Mouse (Mus musculus): ENCODE measurements at regions not wholly inside any gene's neighbourhood (a gene's known extent, or its start where the extent isn't known, plus 50 kb on each side); places are given as distances from the start of the nearest gene placed in this dataset.

DNA sequence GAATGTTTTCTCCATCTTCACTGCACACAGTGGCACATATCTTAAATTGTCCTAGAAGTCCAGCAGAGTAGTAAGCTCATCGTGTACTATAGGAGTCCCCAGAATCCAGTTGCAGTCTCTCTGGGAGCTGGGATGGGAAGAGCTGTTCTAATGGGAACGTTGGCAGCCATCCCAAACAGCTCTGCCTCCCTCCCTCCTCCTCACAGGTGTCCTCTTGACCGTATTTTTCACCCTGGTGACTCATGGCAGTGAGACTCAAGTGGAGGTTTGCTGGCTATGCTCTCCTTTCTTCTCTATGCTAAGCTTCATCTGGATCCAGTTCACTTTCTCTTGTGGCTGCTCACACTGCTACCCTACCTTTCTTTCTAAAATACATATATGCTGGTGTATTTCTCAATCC, 109.2 kb upstream of the Sash1 start:
- no peak for DNase-seq (ENCODE audit: low spot score)

DNA sequence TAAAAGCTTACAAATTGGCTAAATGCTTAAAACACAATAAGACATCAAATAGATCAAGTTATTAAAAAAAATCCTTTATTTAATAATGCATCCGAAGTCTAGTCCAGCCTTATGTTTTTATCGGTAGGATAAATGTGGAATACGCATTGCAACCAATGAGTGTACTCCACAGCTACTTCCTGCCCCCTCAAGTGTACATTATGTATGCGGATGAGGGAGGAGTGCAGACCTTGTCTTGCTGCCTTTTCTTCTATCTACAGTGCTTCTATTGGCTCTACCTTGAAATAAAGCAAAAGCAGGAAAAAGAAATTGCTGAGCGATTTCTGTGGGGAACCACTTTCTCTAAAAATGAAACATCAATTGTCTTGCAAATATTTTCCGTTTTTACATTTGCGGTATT, 100.5 kb upstream of the Sash1 start:
- no peak for DNase-seq (ENCODE audit: low spot score)

DNA sequence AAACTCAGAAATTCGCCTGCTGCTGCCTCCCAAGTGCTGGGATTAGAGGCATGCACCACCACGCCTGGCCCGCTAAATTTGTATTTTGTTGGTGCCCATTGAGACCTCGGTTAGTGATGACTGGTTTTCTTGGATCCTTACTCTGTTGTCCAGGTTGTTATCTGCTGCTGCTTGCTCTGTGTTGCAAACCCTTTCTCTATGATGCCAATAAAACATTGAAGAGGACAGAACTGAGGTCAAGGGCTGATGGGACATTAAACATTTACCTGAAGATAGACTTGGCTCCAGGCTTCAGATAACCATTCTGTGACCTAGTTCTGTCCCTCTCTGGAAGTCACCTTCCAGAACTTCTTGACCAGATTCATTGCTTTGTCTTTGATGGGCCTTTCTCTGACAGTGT, 97.5 kb upstream of the Sash1 start:
- DNase-seq (ENCODE audit: low spot score), result no peak

DNA sequence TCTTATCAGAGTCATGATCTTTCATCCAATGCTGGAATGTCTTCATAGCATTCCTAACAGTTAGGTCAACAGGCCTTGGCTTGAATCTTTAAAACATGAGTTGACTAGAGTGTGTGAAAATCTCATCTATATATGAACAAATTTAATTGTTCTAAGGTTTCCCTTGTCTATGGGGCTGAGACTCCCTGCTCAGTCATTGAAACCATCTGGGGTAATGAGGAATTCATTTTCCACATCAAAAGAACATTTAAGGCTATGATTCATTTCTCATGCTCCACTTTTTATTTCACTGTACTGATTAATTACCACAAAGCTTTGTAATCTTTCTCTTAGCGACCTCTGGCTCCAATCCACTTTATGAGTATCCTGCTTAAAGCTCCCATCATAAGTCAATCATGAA, 94.7 kb upstream of the Sash1 start:
- no peak for DNase-seq (ENCODE audit: low spot score)

DNA sequence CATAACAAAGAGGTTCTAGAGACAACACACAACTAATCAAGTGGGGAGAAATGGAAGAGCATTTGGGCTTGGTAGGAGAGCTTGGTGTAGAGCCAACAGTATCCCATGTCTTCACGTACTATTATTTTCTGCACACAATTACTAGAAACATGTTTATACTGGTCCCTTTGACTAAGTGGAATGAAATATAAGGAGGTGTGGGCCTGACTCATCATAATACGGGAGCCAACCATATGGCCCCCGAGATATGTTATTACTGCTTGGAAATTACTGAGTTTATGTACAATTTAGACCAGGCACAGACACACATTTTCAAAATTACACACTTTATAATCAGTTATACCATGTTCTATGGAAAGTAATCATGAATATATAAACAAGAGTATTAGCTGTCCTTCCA, 92.7 kb upstream of the Sash1 start:
- DNase-seq (ENCODE audit: low spot score), result no peak

DNA sequence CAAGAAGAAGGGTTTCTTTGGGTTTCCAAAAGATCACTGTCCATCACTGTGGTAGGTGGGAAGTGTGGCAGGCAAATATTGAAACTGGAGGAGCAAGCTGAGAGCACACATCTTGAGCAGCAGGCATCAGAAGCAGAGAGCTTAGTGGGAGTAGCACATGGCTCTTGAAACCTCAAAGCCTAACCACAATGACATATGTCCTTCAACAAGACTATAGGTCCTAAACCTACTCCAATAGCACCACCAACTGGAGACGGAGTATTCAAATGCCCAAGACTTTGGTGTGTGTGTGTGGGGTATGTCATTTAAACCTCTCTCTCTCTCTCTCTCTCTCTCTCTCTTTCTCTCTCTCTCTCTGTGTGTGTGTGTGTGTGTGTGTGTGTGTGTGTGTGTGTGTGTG, 88.1 kb upstream of the Sash1 start:
- no peak for DNase-seq (ENCODE audit: low spot score)

DNA sequence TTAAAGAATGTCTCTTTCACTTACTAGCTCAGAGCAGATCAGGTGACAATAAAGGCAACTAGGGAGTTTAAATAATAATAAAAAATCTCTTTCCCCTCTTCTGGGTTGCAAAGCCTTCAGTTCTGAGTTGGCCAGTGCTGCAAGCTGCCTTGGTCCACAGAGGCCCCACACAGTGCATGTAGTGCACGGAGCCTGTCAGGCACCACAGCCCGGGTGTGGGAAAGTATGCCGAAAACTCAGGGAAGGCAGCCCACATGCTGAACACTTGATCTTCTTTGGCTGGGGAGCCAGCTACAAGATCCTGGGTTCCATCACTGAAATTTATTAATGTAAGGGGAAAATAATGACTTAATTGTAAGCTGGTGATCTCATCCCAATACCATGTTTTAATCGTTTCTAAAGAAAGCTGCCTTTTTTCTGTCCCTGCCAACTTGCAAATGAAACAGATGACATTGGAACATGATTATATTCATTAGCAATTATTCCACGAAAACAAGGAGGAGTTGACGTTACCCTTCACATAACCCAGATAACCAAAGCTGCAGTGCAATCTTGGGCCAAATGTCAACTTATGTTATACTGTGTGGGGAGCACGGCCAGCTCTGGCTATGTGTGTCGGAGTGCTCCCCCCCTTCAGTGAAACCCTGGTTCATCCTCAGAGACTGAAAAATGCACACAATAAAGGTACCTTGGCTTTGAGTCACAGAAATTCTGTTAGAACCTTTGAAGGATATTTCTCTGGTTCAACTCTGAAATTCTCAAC, 87.1 kb upstream of the Sash1 start:
- no peak for DNase-seq (ENCODE audit: low spot score)

DNA sequence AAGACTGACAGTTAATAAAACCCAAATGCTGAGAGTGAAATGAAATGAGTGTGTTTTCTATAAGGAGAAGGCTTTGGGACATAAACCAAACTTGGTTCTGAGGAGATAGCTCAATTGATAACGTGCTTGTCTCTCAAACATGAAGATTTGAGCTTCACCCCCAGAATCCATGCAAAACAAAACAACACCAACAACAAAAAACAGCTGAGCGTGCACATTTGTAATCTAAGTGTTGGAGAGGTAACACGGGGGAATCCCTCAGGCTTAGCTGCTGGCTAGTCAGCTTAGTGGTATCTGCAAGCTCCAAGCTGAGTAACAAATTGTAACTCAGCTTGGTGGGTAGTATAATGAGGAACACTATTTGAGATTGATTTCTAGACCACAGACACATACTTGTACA, 84.9 kb upstream of the Sash1 start:
- no peak for DNase-seq (ENCODE audit: low spot score)

DNA sequence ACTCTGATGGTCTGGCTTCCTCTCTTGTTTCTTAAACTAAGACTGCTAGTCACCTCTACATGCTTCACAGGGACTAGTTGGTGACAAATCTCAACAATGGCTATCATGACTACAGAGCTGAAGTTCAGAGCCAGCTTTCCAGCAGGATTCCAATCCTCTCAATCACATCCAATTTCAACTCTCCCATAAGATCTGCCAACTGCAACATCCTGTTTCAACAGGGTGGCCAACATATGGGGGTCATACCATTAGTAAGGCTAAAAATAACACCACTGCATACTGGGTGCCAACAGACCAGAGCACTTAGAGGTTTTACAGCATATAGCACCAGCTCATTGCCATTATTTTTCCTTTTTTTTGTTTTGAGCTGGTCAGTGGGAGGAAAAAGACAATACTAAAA, 83.7 kb upstream of the Sash1 start:
- no peak for DNase-seq (ENCODE audit: low spot score)

DNA sequence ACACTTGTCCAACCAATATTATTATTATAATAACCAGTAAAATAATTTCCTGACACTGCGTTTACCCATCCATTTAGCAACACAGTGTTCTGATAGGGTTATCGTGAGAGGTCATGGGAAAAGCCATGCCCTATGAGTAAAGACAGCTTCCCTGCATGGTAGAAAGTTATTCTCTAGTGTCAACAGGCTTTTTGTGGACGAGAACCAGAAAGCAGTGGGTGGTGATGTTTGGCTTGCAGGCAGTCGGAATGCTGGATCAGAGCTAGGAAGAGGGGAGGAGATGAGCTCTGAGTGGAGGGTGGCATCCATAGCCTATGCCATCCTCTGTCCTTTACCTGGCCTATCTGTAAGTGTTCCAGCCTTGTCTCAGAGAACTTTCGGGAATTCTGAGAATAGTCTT, 83.1 kb upstream of the Sash1 start:
- DNase-seq (ENCODE audit: low spot score), result no peak

DNA sequence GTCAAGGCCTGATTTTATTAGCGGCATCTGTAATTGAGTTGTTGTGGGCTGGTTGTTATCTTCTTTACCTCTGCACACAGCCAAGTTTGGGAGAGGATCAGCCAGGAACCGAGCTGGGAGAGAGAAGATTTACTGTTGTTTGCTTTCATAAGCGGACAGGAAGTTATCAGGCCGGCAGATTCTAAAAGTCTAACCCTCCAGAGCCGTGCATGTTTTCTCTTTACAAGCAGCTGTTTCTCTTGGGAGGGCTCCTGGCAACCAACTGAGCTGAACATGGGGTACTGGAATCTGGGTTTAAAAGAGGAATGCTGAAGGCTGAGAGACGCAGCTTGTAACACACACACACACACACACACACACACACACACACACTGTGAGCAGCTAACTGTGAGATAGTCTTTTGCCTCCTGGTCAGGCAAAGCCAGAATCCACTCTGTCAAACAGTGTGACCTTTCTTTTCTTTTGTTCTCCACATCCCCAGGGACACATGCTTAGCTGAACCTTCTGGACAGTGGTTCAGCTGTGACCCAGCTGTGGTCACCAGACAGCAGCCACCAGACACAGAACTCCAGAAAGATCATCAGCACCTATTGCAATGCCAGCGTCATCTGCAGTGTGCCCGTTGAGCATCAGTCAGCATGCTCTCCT, 82.5 kb upstream of the Sash1 start:
- DNase-seq (ENCODE audit: low spot score), result peak; percentile 31

DNA sequence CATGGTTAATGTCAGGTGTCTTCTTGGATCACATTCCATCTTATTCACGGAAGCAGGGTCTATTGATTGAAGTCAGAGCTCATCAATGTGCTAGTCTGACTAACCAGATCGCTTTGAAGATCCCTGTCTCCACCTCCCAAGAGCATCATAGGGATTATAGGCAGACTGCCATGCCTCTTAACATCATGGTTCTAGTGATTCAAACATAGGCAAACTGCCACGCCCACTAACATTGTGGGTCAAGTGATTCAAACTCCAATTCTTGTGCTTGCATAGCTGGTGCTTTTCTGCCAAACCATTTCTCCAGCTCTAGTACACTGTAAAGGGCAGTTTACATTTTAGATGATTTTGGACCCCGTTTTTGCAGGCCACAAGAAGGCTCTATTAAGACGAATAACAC, 77.1 kb upstream of the Sash1 start:
- DNase-seq (ENCODE audit: low spot score), result no peak

DNA sequence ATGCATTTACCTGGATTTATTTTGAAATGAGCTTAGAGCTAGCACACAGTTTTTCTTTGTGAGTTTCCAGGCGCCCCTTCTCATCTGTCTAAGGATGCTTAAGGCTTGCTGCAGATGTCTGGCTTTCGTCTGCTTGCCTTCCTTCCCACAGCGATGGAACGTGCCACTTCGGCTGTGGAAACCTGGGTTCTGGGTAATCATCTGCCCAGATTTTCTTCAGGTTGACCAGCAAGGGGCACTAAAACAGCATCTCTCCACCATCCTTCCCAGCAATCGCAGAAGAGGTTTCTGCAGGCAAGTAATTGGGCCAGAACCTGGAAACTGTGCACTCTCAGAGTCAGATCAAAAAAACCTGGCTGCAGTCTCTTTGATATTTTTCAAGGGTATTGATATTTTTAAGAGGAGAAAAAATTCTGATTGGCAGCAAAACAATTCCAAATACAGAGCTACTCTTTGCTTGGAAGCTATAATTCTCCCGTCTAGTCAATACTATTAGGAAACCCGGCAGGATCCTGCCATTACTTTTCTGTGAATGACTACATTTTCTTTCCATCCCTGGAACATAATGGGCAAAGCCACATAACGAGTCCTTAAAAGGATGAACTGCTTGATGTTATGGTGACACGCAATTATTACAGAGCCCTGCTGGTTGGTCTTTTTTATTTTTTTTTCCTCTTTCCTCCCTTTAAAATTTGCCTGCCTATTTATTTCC, 75.2 kb upstream of the Sash1 start:
- DNase-seq (ENCODE audit: low spot score), result no peak

DNA sequence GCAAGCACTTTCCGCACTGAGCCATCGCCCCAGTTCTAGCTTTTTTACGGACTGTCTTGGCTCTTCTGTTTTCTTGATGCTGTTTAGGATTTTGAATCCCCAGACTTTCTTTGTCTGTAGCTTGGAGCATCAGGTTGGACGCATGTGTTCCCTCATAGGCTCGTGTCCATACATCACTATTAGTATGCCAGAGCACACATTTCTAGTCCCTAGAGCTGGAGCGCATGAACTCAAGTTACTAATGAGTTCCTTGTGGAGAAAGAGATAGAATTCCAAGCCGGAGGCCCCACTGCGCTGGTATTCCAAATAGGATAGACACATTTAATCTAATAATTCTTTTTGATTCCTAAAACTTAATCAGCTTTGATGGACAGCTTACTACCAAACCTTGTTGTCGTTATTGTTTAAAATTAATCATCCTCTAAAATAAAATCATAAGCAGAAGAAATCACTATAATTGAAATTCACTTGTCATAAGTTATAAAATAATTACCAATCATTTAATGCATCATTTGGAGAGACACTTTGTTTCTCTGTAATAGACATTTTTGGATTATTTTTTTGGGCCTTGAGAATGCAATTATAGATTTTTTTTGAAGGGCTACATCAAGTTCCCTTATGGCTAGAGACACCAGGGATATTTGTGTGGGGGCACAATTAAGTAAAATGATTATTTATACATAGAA, 74.5 kb upstream of the Sash1 start:
- DNase-seq (ENCODE audit: low spot score), result no peak

DNA sequence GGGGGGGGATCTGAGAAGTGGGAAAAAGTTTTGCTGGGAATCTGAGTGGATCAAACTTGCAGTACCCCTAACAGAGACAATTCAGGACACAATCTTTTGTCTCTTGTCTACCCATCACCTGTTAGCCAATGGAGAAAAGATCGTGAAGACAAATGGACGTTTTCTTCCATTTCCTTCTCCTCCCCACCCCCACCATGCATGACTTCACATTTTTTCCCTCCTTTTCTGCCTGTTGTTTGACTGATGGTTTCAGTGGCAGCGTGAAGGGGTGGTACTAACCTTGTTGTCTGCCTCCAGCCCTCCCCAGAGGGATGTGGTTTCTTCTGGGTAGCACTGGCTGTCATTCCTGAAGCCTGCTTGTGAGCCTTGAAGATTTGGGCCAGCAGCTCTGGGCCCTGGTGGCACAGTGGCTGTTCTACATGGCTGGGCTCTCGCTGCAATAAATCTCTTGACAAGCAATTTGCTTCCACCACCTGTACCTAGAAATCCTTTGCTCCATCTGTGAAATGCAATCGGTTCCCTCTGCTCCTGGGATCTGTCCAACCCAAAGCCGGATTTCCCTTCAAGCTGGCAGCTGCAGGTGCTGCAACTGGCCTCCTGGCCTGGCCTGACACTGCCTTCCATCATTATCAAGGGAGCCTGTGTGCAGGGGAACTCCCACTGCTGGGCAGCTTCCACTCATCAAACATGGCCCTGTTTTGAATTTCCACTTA, 69.8 kb upstream of the Sash1 start:
- DNase-seq (ENCODE audit: low spot score), result no peak

DNA sequence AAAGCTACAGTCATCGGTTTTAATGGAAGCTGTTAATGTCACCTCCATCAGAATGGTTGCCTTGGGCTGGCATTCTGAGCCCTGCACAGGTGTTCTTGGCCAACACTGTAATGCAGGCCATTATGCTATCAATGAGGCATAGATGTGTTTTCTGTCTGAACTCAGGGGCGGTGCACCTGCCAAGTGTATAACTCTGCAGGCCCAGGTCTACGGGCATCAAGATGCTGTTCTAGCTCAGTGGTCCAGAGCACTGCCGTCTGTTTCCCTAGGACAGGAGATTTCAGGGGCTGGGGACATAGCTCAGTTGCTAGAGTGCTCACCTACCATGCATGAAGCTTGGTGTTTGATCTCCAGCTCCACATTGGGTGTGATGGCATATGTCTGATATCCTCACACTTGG, 68.1 kb upstream of the Sash1 start:
- DNase-seq (ENCODE audit: low spot score), result no peak

DNA sequence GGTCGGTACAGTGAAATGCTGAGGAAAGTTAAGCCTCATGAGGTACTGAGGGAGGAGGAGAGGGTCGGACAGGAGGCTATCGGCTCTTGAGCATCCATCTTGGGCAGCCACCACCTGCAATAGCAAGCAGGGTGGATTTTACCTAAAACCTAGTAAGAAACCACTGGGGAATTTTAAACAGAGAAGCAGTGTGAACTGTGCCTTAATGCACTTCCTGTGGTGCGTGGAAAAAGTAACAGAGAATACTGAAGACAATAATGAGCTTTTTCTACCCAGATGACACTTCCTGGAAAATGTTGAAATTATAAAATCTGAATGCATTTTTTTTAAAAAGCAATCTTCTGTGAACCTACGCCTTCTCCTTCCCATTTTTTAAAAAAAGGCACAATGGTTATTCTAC, 67.1 kb upstream of the Sash1 start:
- no peak for DNase-seq (ENCODE audit: low spot score)

DNA sequence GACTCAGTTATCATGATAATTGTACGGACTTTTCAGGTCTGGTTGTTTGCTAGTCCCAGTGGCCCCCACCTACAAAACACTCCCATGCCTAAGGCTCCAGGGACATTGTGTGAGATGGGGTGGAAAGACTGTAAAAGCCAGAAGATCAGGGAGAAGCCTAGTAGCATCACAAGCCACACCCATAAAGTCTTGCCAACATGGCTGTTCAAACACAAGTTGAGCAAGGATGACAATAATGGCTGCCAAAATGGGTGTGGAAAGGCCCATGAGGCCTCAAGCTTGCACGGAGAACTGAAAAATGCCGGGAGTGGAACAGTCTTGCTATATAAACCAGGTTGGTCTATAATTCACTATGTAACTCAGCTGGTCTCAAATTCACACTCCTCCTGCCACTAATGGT, 66.1 kb upstream of the Sash1 start:
- DNase-seq (ENCODE audit: low spot score), result no peak

DNA sequence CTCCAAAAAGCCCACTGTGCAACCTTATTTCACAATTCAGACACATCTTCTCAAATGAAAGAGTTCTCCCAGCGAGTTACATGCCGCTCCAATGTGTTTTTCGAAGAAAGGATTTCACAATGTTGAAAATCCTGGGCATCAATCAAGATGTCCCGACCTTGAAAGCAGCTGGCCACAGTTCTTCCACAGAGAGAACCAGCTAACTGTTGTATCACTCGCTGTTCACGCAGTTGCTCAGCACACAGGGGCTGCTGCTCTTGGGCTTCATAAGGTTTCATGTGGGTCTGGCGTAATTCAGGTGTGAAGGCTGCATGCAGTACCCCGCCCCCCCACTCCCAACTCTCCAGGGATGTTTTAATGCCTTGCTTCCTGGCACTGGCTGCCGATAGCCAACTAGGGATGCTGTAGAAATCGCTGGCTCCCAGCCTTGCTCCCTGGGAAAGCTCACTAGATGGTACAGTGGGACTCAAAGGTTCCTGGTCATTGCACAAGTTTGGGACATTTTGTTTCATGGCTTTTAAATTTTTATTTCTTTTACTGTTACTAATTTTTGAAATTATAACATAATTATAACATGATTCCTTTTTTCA, 65.5 kb upstream of the Sash1 start:
- no peak for DNase-seq (ENCODE audit: low spot score)

DNA sequence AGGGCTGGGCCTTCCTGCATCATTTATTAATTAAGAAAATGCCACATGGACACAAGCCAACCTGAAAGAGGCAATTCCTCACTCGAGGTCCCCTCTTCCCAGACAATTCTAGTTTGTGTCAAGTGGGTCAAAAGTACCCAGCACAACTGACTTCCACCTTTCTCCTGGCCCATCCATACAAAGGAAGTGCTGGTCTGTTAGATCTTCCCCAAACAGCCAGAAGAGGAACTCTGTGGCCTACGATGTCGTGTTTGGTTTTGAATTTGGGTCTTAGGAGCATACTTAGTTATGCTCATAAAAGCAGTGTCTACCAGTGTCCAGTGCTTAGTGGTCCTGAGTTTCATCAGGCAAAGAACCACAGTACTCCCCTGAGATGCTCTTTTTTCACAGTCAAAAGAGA, 62.4 kb upstream of the Sash1 start:
- no peak for DNase-seq (ENCODE audit: low spot score)

DNA sequence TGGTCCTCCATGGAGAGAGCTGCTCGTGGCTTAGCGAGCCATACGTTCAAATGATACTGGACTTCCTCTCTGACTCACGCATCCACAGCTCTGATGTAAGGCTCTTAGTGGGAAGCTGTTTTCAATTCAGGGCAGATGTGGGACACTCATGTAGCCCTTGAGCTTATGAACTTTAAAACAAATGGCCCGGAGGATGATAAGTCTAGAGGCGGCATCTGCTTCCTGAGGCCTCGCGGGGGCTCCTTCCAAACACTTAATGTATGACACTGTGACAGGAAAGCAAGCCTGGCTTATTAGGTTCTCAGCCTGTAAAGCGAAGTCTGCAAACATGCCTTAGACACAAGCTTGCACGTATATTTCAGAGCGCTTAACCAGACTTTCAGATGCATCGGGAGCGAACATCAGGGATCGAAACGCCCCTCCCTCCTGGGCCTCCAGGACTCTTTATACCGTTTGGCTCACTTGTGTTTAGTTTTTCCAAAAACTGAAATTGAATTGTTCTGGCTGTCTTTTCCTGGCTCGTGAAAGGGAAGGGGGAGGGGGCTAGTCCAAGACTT, 59.4 kb upstream of the Sash1 start:
- no peak for DNase-seq (ENCODE audit: low spot score)

DNA sequence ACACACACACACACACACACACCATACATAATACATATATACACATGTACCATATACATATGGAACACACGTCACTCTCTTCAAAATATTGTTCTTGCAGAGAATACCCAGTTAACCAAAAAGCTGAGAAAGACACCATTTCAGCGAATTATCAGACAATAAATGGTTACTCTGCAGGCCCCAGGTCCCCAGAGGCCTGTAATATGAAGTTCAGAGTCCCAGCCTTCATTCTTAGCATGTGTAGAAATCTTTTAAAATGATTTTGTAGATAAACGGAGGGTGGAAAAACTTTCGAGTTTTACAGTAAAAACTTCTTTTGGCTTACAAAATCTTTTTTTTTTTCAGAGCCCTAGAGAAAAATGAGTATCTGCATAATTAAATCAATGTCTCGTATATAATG, 58.7 kb upstream of the Sash1 start:
- no peak for DNase-seq (ENCODE audit: low spot score)

All from ovary, postnatal 14 days (tissue).